Mouse (Mus musculus): Measurements from ENCODE around the gene Glrx5. TPM values are rescaled to one million over a fixed set of nuclear protein-coding genes. Genes with fewer than 3 reads are reported as not detected.

Glrx5 gene
- total RNA-seq, 2 experiments from 2014 or later, result 29.8 to 56.1 TPM

DNA sequence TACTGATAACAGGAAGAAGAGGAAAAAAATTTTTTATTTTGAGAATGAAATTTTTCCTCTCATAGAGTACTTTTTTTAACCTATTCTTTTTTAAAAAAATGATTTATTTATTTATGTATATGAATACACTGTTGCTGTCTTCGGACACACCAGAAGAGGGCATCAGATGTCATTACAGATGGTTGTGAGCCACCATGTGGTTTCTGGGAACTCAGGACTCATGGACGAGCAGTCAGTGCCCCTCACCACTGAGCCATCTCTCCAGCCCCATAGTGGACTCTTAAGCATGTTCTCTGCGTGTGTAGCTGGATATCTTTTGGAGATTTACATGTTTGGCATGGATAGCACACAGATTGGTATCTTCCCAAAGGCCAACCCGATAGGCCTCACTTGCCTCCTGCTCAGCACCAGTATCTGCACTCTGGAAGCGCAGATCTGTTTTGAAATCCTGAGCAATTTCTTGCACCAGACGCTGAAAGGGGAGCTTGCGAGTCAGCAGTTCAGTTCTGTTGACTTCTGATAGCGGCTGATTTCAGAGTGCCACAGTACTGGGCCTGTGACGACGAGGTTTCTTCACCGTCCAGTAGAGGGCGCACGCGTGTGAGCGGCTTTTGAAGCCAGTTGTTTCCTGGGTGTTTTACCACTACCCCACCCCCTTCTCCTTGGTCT is 5.0 kb upstream of the Glrx5 start:
- ATAC-seq (replicated peaks; ENCODE audit: poor library complexity, severe bottlenecking), result peak; percentile 36

DNA sequence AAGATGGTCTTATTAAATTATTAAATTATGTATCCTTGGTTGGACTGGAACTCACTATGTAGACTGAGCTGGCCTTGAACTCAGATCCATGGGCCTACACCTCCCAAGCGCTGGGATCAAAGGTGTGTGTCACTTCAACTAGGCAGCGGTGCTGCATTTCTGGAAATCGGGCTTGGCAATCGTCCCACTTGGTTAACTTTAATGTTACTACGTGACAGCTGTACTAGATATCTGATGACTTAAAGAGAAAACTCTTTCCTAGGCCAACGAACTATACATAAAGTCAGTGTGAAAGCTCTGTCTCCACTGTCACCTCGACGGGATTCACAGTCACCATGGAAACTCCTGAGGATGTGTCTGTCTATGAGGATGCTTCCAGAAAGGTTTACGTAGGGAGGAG is 2.6 kb upstream of the Glrx5 start:
- no peak for ATAC-seq (replicated peaks; ENCODE audit: poor library complexity, severe bottlenecking)

DNA sequence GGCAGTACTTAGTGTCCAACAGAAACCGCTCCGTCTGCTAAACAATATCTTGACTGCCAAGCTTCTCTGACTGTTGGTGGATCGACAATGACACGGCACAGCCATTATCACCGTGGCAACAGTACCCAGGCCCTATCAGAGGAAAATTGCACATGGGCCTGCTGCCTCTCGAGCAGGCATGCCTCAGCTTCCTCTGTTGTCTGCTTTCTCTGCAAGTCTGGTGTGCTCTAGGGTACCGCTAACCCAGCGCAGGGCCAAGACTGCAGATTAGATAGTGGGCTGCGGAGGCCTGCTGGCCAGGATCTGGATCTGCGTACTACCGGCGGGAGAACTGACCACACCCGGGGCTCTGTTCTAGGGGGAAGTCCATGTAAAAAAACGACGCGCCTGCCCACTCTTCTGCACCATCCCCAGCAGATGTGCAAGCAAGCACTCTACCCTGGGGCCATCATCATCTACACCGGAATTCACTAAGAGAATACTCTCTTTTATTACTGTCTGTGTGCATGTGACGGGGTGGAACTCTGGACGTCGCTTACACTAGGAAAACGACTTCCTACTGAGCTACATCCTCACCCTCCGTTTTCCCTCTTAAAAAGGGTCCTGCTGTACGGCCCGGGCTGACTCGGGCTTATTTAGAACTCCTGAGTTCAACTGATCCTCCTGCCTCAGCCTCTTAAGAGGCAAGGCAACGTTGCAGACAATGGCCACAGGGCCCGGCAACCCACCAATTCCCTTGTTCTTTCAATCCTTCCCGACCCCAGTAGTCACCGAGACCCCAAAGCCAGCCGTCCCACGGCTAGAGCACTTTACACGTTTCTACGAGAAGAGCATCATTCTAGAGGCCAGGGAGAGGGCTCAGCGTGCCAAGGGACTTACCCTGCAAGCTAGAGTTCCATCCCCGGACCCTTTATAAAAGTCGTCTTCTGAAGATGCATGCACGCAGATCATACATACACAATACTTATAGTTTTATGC is 1.1 kb upstream of the Glrx5 start:
- ATAC-seq (replicated peaks; ENCODE audit: poor library complexity, severe bottlenecking), result peak; percentile 13

DNA sequence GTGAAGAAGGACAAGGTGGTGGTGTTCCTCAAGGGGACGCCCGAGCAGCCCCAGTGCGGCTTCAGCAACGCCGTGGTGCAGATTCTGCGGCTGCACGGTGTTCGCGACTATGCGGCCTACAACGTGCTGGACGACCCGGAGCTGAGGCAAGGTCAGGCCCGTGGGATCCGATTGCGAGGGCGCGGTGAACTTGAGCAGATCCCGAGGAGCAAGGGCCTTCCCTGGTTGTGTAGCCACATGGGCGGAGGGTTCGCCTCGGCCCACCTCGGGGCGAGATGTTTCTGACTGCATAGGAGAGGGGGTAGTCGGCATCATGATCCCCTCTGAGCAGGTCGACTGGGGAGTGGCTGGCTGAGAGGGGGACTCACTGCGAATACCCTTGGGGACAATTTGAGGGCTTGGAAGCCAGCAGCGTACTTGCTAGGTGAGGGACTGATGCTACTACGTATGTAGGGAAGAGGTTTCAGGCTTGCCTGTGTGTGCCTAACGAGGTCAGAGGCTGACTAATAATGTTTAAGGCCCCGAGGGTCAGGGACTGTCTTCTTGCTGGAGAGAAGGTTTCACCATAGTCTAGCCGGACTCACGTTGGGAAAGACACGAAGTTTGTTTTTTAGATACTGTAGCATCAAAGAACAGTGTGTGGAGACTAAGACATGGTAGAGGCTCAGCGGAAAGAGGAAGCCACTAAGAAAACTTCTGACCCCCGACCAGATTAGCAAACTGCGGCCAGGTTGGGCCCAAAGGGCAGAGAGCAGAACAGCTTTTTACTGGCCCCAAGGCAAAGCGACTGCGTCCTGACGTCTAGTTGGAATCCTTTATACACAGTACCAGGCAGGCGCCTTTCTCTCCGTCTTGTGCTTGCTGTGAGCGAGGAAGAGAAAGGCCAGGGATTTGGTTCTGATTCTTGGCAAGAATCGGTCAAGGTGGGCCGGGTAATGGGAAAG is 616 bp downstream of the Glrx5 start:
- peak; percentile 10 for ATAC-seq (replicated peaks; ENCODE audit: poor library complexity, severe bottlenecking)

DNA sequence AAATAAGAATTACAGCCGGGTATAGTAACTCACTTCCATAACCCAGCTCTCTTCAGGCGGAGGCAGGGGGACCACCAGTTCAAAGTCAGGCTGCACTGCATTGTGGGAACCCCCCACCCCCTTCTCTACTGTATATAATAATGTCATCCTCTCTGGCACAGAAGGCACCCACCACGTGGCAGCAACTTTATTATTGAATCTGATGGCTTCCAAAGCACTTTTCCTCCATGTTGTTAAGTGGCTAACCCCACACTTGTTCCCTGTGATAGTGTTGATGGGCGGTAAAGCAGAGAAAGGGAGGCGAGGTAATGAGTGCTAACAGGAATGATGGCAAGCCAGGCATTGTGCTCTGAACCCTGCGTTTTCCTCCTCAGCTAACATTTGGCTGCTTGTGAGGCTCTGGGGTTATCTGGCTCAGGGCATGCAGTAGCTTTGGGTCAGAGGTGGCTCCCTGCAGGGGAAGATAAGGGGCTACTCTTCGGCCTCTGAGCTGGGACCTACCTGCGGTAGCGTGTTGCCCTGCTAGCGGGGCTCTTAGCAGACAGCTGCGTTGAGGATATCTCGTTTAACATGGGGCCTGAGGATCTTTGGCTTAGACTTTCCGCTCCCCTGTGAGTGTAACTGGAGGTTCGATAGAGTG is 1.8 kb downstream of the Glrx5 start:
- ATAC-seq (replicated peaks; ENCODE audit: poor library complexity, severe bottlenecking), result no peak

DNA sequence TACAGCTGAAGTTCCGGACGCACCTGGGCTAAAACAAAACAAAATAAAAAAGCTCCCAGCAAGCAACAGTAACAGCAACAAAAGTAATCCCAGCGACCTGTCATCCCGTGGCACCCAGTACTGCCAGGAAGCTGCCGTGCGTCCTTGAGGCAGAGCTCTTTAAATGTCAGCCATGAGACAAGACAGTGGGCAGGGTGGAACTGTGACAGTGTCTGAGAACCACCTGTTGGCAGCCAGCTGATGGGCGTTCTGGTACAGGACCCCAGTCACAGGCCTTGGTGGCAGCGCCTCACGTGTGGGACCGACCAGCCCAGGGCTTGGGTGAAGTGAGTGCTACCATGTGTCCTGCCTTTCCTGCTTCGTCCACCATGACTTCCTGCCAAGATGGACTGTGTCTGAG is 5.7 kb downstream of the Glrx5 start:
- no peak for ATAC-seq (replicated peaks; ENCODE audit: poor library complexity, severe bottlenecking)

DNA sequence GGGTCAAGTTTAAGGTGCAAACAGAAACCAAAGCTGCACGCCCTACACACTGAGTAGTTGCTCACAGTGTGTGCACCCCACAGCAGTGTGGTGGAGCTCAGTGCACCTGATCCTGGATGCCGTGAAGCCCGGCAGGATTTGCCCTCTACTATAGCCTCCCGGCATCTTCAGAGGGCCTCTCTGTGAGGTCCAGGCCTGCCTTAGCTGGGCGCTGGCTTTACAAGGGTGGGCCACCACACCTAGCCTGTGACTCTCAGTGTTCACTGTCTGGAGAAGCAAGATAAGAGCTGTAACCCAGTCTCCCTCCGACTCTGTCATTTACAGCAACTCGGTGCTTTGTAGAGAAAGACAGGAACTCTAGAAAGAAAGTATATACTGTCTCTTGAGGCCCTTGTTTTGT is 6.4 kb downstream of the Glrx5 start:
- ATAC-seq (replicated peaks; ENCODE audit: poor library complexity, severe bottlenecking), result no peak

DNA sequence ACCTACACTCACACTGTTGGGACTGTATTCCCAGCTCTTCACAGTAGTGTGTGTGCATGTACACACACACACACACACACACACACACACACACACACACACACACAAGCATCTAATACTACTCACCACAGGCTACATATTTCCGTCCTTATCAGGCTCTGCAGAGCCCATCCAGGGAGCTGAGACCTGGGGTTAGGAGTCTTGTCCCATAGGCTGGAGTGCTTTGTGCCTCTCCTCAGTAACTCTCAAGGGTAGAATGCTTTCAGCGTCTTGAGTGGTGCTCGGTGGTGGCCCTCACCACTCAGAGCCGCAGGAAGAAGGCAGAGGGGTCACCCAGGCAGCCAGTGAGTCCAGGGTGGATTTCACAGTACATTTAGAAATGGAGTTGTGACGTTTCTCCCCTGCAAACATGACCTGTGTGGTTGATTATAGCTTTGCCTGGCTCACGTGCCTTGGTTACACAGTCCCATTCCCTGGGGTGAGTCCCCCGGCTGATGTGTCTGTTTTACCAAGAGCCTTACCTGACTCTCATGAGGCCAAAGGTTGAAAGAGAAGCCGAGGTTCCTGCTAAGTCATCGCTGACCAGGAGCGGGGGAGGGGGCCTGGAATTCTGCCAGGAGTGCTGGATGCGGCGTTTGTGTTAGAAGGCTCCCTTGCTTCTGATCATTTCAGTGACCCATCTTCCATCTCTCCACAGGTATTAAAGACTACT is 7.2 kb downstream of the Glrx5 start:
- ATAC-seq (replicated peaks; ENCODE audit: poor library complexity, severe bottlenecking), result no peak

DNA sequence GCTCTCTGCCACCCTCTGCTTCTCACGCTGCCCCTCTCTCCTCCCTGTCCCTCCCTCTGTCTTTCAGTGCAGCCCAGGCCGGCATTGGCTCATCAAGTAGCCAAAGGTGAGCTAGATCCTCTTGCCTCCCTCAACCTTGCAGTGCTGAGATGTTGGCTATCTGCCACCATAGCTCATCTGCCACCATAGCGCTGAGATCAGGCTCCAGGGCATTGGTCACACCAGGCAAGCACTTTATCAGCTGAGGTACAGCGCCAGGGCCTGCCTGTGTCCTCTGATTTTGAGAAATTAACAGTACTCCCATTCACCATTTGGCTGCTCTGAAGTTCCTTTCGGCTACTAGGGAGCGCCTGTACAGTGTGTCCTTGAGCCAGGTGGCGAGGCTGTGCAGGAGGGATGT is 8.5 kb downstream of the Glrx5 start:
- ATAC-seq (replicated peaks; ENCODE audit: poor library complexity, severe bottlenecking), result no peak

DNA sequence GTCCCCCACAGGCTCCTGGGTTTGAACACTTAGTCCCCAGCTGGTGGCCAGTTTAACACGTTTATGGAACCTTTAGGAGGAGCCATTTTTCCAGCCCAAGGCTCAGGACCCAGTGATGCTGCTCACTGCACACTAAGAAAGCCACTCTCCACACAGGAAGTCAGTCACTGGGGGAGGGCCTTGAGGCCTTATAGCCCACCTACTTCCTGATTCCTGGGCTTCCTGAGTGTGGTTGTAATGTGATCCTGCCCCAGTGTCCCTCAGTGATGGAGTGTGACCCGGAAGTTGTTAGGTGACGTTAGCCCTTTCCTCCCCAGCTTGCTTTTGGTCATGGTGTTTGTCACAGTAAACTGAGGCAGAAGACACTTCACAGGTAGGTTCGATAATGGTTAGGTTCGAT is 10.6 kb downstream of the Glrx5 start:
- no peak for ATAC-seq (replicated peaks; ENCODE audit: poor library complexity, severe bottlenecking)

DNA sequence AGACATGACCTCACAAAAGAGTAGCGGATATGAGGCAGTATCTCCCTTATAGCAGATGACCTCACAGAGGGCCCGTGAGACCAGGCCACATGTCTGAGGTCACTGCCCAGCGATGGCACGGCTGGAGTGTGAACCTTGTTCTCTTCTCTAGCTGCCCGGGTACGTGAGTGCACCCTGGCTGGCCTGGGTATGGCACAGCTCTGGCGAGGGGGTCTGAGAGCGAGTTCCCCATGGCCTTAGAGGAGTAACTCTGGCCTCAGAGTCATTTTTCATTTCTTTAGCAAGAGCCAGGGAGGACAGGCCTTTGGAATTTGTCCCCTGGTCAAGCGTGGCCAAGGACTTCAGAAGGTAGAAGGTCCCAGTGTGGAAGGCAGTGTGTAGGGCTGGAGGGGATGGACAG is 12.3 kb downstream of the Glrx5 start:
- ATAC-seq (replicated peaks; ENCODE audit: poor library complexity, severe bottlenecking), result no peak

DNA sequence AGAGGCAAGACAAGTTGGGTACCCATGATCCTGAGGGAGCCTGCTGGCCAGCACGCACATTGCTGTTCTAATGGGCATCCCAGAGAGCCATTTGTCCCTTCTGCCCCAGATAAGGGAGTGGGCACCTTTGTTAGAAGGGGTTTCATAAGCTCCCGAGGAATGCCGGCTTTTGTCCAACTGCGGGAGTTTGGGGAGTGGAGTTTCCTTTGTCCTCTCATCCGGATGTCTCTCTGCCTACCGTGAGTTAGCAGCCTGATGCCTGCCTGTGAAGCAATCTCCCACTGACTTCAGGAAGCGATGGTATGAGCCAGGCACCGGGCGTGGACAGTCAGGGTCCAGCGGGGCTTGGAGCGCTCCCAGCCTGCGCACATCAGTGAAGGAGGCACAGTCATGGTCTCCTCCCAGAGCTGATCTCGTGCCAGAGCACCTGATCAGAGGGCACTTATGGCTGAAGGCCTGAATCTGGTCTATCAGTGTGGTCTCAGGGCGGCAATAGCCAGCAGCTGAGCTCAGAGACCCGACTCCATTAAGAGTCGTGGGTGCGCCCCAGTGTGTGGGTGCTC is 15.9 kb downstream of the Glrx5 start:
- ATAC-seq (replicated peaks; ENCODE audit: poor library complexity, severe bottlenecking), result peak; percentile 37; the same call in 1 of the 2 replicates

DNA sequence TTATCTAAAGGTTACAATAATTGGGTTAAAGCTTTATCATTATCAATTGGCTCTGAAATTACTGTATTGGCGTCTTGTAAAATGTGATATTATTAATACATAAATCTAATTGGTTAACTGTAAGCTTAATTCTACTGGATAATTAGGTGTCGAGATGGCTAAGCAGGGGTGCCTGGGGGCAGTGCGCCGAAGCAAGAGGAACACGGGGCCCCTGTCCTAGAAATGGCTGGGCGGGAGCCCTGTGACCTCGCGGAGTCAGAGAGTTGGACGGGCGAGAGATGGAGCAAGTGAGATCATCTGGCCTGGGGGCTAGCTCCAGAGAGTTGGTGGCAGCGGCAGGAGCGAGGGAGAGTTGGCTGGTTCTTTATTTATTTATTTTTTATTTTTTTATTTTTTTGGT is 17.3 kb downstream of the Glrx5 start:
- no peak for ATAC-seq (replicated peaks; ENCODE audit: poor library complexity, severe bottlenecking)

DNA sequence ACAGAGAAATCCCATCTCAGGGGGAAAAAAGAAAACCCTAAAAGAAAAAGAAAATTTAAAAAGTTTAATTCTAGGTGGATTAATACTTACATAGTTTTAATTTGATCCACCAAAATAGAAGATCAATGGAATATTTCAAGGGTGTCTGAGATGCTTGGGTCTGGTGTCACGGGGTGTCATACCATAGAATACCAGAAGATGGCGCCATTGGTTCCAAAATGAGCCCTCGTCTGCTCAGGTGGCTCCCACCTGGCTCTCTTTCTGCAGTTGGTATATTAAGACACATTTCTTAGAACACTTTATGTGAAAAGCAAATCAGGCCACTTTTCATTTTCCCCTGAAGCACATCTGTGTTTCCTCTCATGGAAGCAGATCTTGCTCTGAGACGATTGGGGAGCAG is 18.4 kb downstream of the Glrx5 start:
- peak; percentile 77 for ATAC-seq (replicated peaks; ENCODE audit: poor library complexity, severe bottlenecking)

DNA sequence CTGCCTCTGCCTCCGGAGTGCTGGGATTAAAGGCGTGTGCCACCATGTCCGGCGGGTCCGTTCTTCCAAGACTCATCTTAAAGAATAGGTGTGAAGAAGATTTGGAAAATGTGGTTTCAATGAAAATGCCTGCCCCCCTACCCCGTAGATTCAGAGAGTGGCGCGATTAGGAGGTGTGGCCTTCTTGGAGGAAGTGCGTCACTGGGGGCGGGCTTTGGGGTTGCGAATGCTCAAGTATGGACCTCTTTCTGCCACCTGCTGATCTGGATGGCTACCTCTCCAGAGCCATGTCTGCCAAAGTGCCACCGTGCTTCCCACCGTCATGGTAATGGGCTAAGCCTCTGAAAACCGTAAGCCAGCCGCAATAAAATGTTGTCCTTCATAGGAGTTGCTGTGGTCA is 21.6 kb downstream of the Glrx5 start:
- ATAC-seq (replicated peaks; ENCODE audit: poor library complexity, severe bottlenecking), result no peak

DNA sequence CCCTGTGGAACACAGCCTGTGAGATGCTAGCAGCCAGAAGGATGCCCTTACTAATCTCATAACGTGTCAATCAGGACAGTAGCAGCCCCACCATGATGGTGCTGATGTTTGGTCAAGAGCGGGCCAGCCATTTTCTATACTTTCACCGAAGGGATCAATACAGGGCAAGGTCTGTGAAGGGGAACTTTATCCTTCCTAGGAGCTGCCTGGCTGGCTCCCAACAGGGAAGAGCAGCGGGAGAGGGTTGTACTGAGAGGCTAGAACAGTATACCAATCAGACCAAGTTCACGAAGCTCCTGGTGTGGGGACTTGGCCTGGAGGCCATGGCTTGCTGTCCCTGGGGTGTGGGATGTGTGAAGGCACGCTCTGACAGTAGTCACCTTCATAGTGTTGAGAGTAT is 22.8 kb downstream of the Glrx5 start:
- ATAC-seq (replicated peaks; ENCODE audit: poor library complexity, severe bottlenecking), result no peak

DNA sequence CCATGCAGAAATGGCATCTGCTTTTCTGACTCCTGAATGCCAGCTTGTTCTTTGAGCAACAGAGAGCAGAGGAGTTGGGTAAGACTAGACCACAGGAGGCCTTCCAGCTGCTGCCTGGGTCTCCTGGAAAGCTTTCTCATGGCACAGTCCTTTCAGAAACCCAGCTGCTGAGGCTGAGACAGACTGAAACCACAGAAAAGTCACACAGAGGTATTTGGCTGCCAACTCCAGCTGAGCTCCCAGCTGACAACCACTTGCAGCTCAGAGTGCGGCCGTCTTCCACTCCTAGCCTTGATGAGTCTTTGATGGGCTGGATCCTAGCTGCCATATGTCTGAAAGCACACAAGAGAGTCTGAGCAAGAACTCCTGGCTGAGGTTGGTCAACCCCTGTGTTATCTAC is 27.5 kb downstream of the Glrx5 start:
- no peak for ATAC-seq (replicated peaks; ENCODE audit: poor library complexity, severe bottlenecking)

DNA sequence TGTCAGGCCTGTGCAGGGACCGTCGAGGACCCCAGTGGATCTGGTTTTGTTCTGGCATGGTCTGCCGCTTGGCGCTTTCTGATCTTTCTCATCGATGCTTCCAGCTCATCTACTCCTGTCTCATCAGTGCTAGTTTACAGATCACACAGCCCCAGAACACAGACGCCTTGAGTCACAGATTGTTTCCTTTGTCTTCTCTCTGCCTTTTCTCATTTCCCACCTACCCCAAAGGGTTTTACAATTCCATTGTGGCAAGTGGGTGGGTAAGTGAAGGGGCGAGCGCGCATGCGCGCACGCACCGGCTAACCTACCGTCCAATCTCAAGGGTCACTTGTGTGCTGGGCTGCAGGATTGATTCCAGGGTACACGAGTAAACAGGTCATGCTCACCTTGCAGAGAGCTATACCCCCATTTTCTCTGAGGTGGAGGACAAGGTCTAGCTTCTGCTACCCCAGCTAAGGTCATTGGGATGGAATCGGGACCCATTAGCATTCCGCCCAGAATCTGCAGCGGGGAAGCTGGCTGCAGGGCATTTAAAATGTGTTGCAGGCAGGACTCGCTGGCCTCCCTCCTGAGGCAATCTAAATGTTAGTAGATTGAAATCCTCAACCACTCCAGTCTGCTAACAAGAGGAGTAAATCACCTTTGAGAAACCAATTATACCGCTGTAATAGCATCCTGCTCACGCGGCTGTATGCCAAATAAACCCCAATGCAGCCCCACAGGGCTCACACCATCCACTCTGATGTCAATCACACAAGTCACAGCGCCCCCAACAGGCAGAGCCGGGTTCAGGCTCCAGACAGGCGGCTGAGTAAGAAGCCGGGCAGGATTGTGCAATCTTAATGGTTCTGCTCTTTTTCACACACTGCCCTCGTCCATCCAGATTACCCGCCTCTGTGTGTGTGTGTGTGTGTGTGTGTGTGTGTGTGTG is 31.0 kb downstream of the Glrx5 start:
- ATAC-seq (replicated peaks; ENCODE audit: poor library complexity, severe bottlenecking), result peak; percentile 50
